Mouse (Mus musculus): ENCODE data around the gene Ank. TPM values are rescaled to one million over a fixed set of nuclear protein-coding genes. Genes with fewer than 3 reads are reported as not detected.

The Ank gene
- total and polyA plus RNA-seq, 3 experiments, result 0.04 to 0.15 TPM; not detected in 1

DNA sequence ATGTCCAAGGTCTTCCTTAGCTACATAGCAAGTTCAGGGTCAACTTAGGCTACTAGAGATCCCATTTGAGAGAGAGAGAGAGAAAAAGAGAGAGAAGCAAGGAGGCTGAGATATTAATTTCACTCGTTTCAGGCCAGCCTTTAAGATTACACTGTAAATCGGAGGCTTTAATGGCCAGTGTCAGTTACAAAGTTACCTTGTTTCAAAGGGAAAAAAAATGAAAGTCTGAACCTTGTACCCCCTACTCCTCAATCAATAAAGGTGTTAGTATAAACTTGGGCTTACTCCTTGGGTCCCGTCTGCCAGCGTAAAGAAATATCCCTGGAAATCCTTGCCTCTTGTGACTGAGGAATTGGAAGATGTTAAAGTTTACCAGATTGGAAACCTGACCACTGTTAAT, 24.9 kb upstream of the Ank start:
- no peak overlapping the region for H3K27ac ChIP-seq (ENCODE audit: control insufficient read depth, low read depth, low read length)
- TF ChIP-seq TCF12 (IDR thresholded peaks at IDR 0.05; ENCODE audit: low read depth, low read length) (no peak), ELF1 (IDR thresholded peaks at IDR 0.05; ENCODE audit: low read depth, low read length) (no peak), NRF1 (IDR thresholded peaks at IDR 0.05; ENCODE audit: insufficient read depth, low read depth, low read length, poor library complexity, severe bottlenecking) (no peak), MAFK (IDR thresholded peaks at IDR 0.05; ENCODE audit: borderline replicate concordance, low read depth, low read length) (no peak), TBP (IDR thresholded peaks at IDR 0.05; ENCODE audit: low read depth, low read length) (no peak), MAX (IDR thresholded peaks at IDR 0.05; ENCODE audit: low read length) (no peak), RCOR1 (IDR thresholded peaks at IDR 0.05; ENCODE audit: low read depth, low read length) (no peak), NELFE (IDR thresholded peaks at IDR 0.05; ENCODE audit: low read depth, low read length) (no peak), GABPA (IDR thresholded peaks at IDR 0.05; ENCODE audit: low read depth, low read length) (no peak), ZC3H11A (IDR thresholded peaks at IDR 0.05; ENCODE audit: low read depth, low read length) (no peak), KAT2A (conservative IDR thresholded peaks at IDR 0.05; ENCODE audit: low read depth, low read length) (no peak), JUND (IDR thresholded peaks at IDR 0.05; ENCODE audit: low read depth, low read length) (no peak), MYB (IDR thresholded peaks at IDR 0.05; ENCODE audit: low read depth, low read length) (no peak), USF2 (IDR thresholded peaks at IDR 0.05; ENCODE audit: borderline replicate concordance in 1 of 2, insufficient read depth in 1 of 2, low read depth in 1 of 2, low read length in 2 of 2) (no peak), POLR2AphosphoS5 (IDR thresholded peaks at IDR 0.05; ENCODE audit: borderline replicate concordance, low read depth, low read length) (no peak), GATA1 (IDR thresholded peaks at IDR 0.05; ENCODE audit: low read depth, low read length) (no peak)
- H3K79me2 ChIP-seq (ENCODE audit: control insufficient read depth, insufficient read depth, low read length, poor library complexity), result no peaks in the 10 kb centered on the region
- no peaks in the 10 kb centered on the region for H3K4me1 ChIP-seq (ENCODE audit: control insufficient read depth in 1 of 2, insufficient read depth in 2 of 2, low read length in 2 of 2)
- H3K27me3 ChIP-seq (ENCODE audit: control insufficient read depth in 1 of 2, insufficient read depth in 2 of 2, low read length in 2 of 2), result no peaks in the 10 kb centered on the region
- H3K9me3 ChIP-seq (replicated peaks; ENCODE audit: insufficient read depth, low read length), result no peaks in the 10 kb centered on the region
- no peak overlapping the region for H3K4me3 ChIP-seq (ENCODE audit: control insufficient read depth in 1 of 2, insufficient read depth in 1 of 2, low read depth in 2 of 2, low read length in 2 of 2)
- DNase-seq (ENCODE audit: low read depth, low spot score), result no peak
- H3K36me3 ChIP-seq (ENCODE audit: control insufficient read depth in 1 of 2, insufficient read depth in 2 of 2, low read length in 2 of 2), result no peaks in the 10 kb centered on the region
- no peak overlapping the region for H3K9ac ChIP-seq (ENCODE audit: control insufficient read depth, low read depth, low read length, poor library complexity, severe bottlenecking)

DNA sequence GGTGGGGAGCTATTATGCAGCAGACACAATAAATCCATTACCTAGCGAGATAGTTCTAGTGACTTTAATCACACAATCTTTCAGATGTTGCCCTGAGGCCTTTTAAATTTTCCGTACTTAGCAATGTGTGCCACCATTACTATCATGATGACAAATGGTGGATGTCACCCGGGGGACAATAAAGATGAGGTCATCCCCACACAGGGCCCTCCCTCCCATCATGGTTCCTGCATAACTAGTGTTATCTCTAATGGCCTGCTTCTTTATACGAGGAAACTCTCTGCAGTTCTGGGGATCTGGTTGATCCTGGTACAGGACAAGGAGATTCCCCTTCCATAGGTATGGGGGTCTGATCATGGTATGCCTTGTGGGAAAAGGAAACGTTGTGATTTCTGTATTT, 24.5 kb upstream of the Ank start:
- Histone ChIP-seq H3K27me3 (ENCODE audit: control insufficient read depth in 1 of 2, insufficient read depth in 2 of 2, low read length in 2 of 2) (no peaks in the 10 kb centered on the region), H3K4me3 (ENCODE audit: control insufficient read depth in 1 of 2, insufficient read depth in 1 of 2, low read depth in 2 of 2, low read length in 2 of 2) (no peak overlapping the region), H3K79me2 (ENCODE audit: control insufficient read depth, insufficient read depth, low read length, poor library complexity) (no peaks in the 10 kb centered on the region), H3K9me3 (replicated peaks; ENCODE audit: insufficient read depth, low read length) (no peaks in the 10 kb centered on the region), H3K27ac (ENCODE audit: control insufficient read depth, low read depth, low read length) (no peak overlapping the region), H3K9ac (ENCODE audit: control insufficient read depth, low read depth, low read length, poor library complexity, severe bottlenecking) (no peak overlapping the region), H3K36me3 (ENCODE audit: control insufficient read depth in 1 of 2, insufficient read depth in 2 of 2, low read length in 2 of 2) (no peaks in the 10 kb centered on the region), H3K4me1 (ENCODE audit: control insufficient read depth in 1 of 2, insufficient read depth in 2 of 2, low read length in 2 of 2) (no peaks in the 10 kb centered on the region)
- no peak for DNase-seq (ENCODE audit: low read depth, low spot score)
- no peak for TF ChIP-seq CTCF (IDR thresholded peaks at IDR 0.05 in 2 of 3, conservative IDR thresholded peaks at IDR 0.05 in 1 of 3; ENCODE audit: control insufficient read depth in 1 of 3, insufficient read depth in 1 of 3, low read depth in 2 of 3, low read length in 3 of 3, poor library complexity in 1 of 3, severe bottlenecking in 1 of 3)
- no peak for TF ChIP-seq EP300 (IDR thresholded peaks at IDR 0.05; ENCODE audit: low read depth in 1 of 2, low read length in 2 of 2)
- no peak for TF ChIP-seq GATA1 (IDR thresholded peaks at IDR 0.05; ENCODE audit: low read depth, low read length)

Measured in MEL (cell line).